Mouse (Mus musculus): ENCODE results near the gene Gm14288.
"Not testable (repeated sequence)": the region's sequence is repeated elsewhere in the genome, so short reads cannot be mapped to it uniquely, and the experiment has no call there.

- not testable (repeated sequence) for TF ChIP-seq CTCF, POLR2A (IDR thresholded peaks at IDR 0.05; ENCODE audit: extremely low read depth, insufficient read depth, low read length)
Measured at GRCm38 (mm10) chr2:175800993-175801392, at the start of gene Gm14288.
